Comparison of ENCODE assay signal across 20 mouse cellular contexts in the genomic region with DNA sequence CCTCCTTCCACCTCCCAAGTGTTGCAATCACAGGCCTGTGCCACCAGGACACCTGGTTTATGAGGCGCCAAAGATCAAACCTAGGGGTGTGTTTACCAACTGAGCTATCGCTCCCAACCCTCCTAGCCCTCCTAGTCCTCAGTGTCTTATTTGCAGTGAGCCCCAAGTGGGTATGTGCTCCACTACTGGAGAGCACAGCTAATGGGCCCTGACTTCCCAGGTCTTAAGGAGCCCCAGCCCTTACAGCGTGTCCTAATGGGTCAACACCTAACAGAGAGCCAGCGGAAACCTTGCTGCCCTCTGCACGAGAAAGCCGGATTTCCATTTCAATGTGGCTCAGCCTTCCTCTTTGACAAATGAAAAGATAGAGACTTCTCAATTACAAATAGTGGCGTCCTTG. TPM values are rescaled to one million over a fixed set of nuclear protein-coding genes. Genes with fewer than 3 reads are reported as not detected.
DNase-seq lines count a peak whose midpoint lies in the region; ATAC-seq and TF ChIP-seq lines count a peak whose summit lies in the region.
"Had no signal": no experiment of that assay in that cellular context is flagged by ENCODE, and none has a peak within 500 bp of the region (broad histone marks: within the 10 kb centered on the region; RNA-seq: fewer than 3 reads in every experiment).

No protein-coding gene starts in this region.

- no peak for TF ChIP-seq CTCF in cerebellum, adult 2 months (IDR thresholded peaks at IDR 0.05; ENCODE audit: borderline replicate concordance, insufficient read depth, low read depth, low read length)

- H3K27me3 ChIP-seq in midbrain, embryonic 11.5 days (ENCODE audit: control insufficient read depth, insufficient read depth, low read length) = peaks cover 48% of the 10 kb centered on the region
- peaks cover 42% of the 10 kb centered on the region for H3K27me3 ChIP-seq in midbrain, embryonic 14.5 days (ENCODE audit: control insufficient read depth, insufficient read depth, low read length)
- H3K27me3 ChIP-seq in limb, embryonic 13.5 days = peaks cover 23% of the 10 kb centered on the region
- no peaks in the 10 kb centered on the region; the same call in 1 of the 2 replicates for H3K27me3 ChIP-seq in cerebellum, adult 2 months (ENCODE audit: control insufficient read depth, insufficient read depth, low read length)

- no peak overlapping the region for H3K4me3 ChIP-seq in midbrain, embryonic 11.5 days (ENCODE audit: low read depth, low read length)
- no peak overlapping the region for H3K4me3 ChIP-seq in midbrain, embryonic 14.5 days (replicated peaks; ENCODE audit: low read depth, low read length)
- H3K4me3 ChIP-seq in limb, embryonic 13.5 days = no peak overlapping the region
- no peak overlapping the region for H3K4me3 ChIP-seq in cerebellum, adult 2 months (replicated peaks; ENCODE audit: insufficient read depth, low read depth, low read length)
- H3K4me3 ChIP-seq: embryonic facial prominence, embryonic 13.5 days; forebrain, embryonic 12.5 days; heart, embryonic 10.5 days had no signal

- no peaks in the 10 kb centered on the region for H3K9me3 ChIP-seq in midbrain, embryonic 11.5 days (ENCODE audit: control insufficient read depth, low read length)
- H3K9me3 ChIP-seq in midbrain, embryonic 14.5 days (ENCODE audit: control insufficient read depth, low read length) = no peaks in the 10 kb centered on the region
- H3K9me3 ChIP-seq in limb, embryonic 13.5 days = no peaks in the 10 kb centered on the region
- H3K9me3 ChIP-seq: embryonic facial prominence, embryonic 13.5 days; forebrain, embryonic 12.5 days; heart, embryonic 10.5 days had no signal

- H3K4me2 ChIP-seq in midbrain, embryonic 11.5 days = no peak overlapping the region
- H3K4me2 ChIP-seq in midbrain, embryonic 14.5 days (ENCODE audit: low read length) = no peak overlapping the region
- H3K4me2 ChIP-seq in limb, embryonic 13.5 days (replicated peaks) = peak overlapping the region; percentile 49

- 15% methylated on average over 7 of the region's 7 CpGs for WGBS in midbrain, embryonic 11.5 days
- 16% methylated on average over 7 of the region's 7 CpGs for WGBS in midbrain, embryonic 14.5 days
- WGBS in limb, embryonic 13.5 days = 28% methylated on average over 7 of the region's 7 CpGs
- 89% methylated on average over 7 of the region's 7 CpGs for WGBS in cerebellum, adult 2 months

- ATAC-seq in midbrain, embryonic 11.5 days (ENCODE audit: low FRiP score) = peak; percentile 38; the same call in 1 of the 2 replicates
- ATAC-seq in midbrain, embryonic 14.5 days (ENCODE audit: low FRiP score, low TSS enrichment) = no peak
- no peak for ATAC-seq in limb, embryonic 13.5 days (ENCODE audit: low FRiP score, low read depth)

- TF ChIP-seq POLR2A in cerebellum, adult 2 months (IDR thresholded peaks at IDR 0.05; ENCODE audit: borderline replicate concordance, insufficient read depth, low read length) = no peak

- H3K4me1 ChIP-seq in midbrain, embryonic 11.5 days (ENCODE audit: control insufficient read depth, insufficient read depth, low read length) = peaks cover 7% of the 10 kb centered on the region
- H3K4me1 ChIP-seq in midbrain, embryonic 14.5 days (ENCODE audit: control insufficient read depth, insufficient read depth, low read length) = 0 out of 2 replicates have a peak, but pooled peaks cover 4% of the 10 kb centered on the region
- H3K4me1 ChIP-seq in limb, embryonic 13.5 days = peaks cover 21% of the 10 kb centered on the region
- H3K4me1 ChIP-seq in cerebellum, adult 2 months (ENCODE audit: control insufficient read depth, insufficient read depth, low read length) = peaks cover 4% of the 10 kb centered on the region; the same call in 1 of the 2 replicates
- H3K4me1 ChIP-seq: heart, embryonic 10.5 days had no signal

- no peaks in the 10 kb centered on the region for H3K36me3 ChIP-seq in midbrain, embryonic 11.5 days (ENCODE audit: control insufficient read depth, insufficient read depth, low read length)
- no peaks in the 10 kb centered on the region for H3K36me3 ChIP-seq in midbrain, embryonic 14.5 days (ENCODE audit: control insufficient read depth, insufficient read depth, low read length)
- H3K36me3 ChIP-seq in limb, embryonic 13.5 days = no peaks in the 10 kb centered on the region
- H3K36me3 ChIP-seq: embryonic facial prominence, embryonic 13.5 days; forebrain, embryonic 12.5 days; heart, embryonic 10.5 days had no signal

- H3K9ac ChIP-seq in midbrain, embryonic 11.5 days (ENCODE audit: low read length) = no peak overlapping the region
- no peak overlapping the region for H3K9ac ChIP-seq in midbrain, embryonic 14.5 days (replicated peaks; ENCODE audit: low read length)
- H3K9ac ChIP-seq in limb, embryonic 13.5 days = no peak overlapping the region
- H3K9ac ChIP-seq: forebrain, embryonic 12.5 days; hindbrain, embryonic 14.5 days had no signal

- peak; percentile 88 for DNase-seq in heart, adult 11 months
- no peak for DNase-seq in heart, postnatal 4 days
- no peak for DNase-seq in midbrain, embryonic 11.5 days (ENCODE audit: low spot score, missing footprints)
- no peak for DNase-seq in midbrain, embryonic 14.5 days
- DNase-seq in ZHBTc4 (ENCODE audit: low read depth, low spot score) = peak; percentile 83
- DNase-seq in cerebellum, adult 9-10 months = no peak
- no peak for DNase-seq in cerebellum, adult 2 months
- DNase-seq: adrenal gland, adult 2 months; adrenal gland, postnatal 25 days; cerebellum, adult 18-20 months; cerebellum, postnatal 25 days; gastrocnemius, postnatal 36 days; heart, adult 18-20 months; heart, postnatal 10 days; kidney, adult 11 months had no signal

- H3K27ac ChIP-seq in midbrain, embryonic 11.5 days (ENCODE audit: low read depth, low read length) = no peak overlapping the region
- no peak overlapping the region for H3K27ac ChIP-seq in midbrain, embryonic 14.5 days (replicated peaks; ENCODE audit: low read depth, low read length)
- no peak overlapping the region; the same call in 1 of the 2 replicates for H3K27ac ChIP-seq in limb, embryonic 13.5 days
- H3K27ac ChIP-seq in cerebellum, adult 2 months (ENCODE audit: insufficient read depth, low read length) = no peak overlapping the region
- H3K27ac ChIP-seq: embryonic facial prominence, embryonic 13.5 days; forebrain, embryonic 12.5 days; heart, embryonic 10.5 days; hindbrain, embryonic 14.5 days had no signal

RNA-seq across cellular contexts. Expression of gene Cdca7, which starts 39.6 kb away (rescaled TPM):
- 10 to 100 TPM; 17.1 to 19.3 TPM for total RNA-seq in heart, postnatal 4 days (2021)
- 172 and 189 TPM in 2 replicates for polyA plus RNA-seq in midbrain, embryonic 11.5 days (2014; fragmentation: Nextera tagmentation; extraction: Ambion mirVana)
- 11.9 and 26.7 TPM in 2 replicates for polyA plus RNA-seq in midbrain, embryonic 14.5 days (2014; fragmentation: Nextera tagmentation; extraction: Ambion mirVana)
- 173 and 178 TPM in 2 replicates for polyA plus RNA-seq in limb, embryonic 13.5 days (2015; fragmentation: Nextera tagmentation; extraction: Ambion mirVana)
- 2.0 TPM in 2 replicates for polyA plus RNA-seq in cerebellum, adult 2 months (2012; rRNA removed)

Comparison
In these comparisons a context has a peak if more than half of its experiments do, and no peak if none do; other contexts are left out.
1. DNase-seq: peak in heart, adult 11 months (single experiment) and ZHBTc4 (single experiment); none in heart, postnatal 4 days (single experiment), midbrain, embryonic 11.5 days (single experiment), midbrain, embryonic 14.5 days (single experiment), cerebellum, adult 9-10 months (single experiment) and cerebellum, adult 2 months (0 of 2).